Mouse (Mus musculus) left cerebral cortex, adult 8-10 months (tissue): ENCODE results near the gene Nkain1. TPM values are rescaled to one million over a fixed set of nuclear protein-coding genes. Genes with fewer than 3 reads are reported as not detected.
A peak's percentile ranks its signal among the peaks of the same experiment; 100 is the strongest.

Experiments
- DNase-seq, 2 experiments: peaks; one replicate each; pipeline ENCODE4 v3.0.0; 2022; ENCODE audit warnings: low spot score in 2 of 2
- total RNA-seq, 4 experiments: library from RNA; stranded (reverse); gene quantifications; 2 replicates each; pipeline ENCODE4 v1.2.4; 2022

Nkain1 gene
- total RNA-seq: 10 to 100 TPM; 37.8 to 40.9 (median 39.0) TPM

- DNase-seq: no peak
Observed at GRCm38 (mm10) chr4:130574048-130574413, at the start of gene Nkain1. TSS of gene Nkain1 (minus strand) at chr4:130574173.

- DNase-seq: no peak
Observed at GRCm38 (mm10) chr4:130578734-130579274, 4.8 kb upstream of the Nkain1 start.

- no peak for DNase-seq
Observed at GRCm38 (mm10) chr4:130577081-130577480, 3.1 kb upstream of the Nkain1 start.

GRCm38 (mm10) chr4:130576247-130576931 lies 2.4 kb upstream of the Nkain1 start:
- no peak for DNase-seq

- DNase-seq: no peak
Observed at GRCm38 (mm10) chr4:130575533-130575932, 1.6 kb upstream of the Nkain1 start.

GRCm38 (mm10) chr4:130574861-130575460 lies 988 bp upstream of the Nkain1 start:
- no peak for DNase-seq

GRCm38 (mm10) chr4:130573351-130574047 lies 474 bp downstream of the Nkain1 start:
- no peak for DNase-seq

GRCm38 (mm10) chr4:130573012-130573350 lies 992 bp downstream of the Nkain1 start:
- no peak for DNase-seq

- no peak for DNase-seq
Observed at GRCm38 (mm10) chr4:130572545-130572944, 1.4 kb downstream of the Nkain1 start.

- DNase-seq: no peak
Observed at GRCm38 (mm10) chr4:130570941-130571720, 2.8 kb downstream of the Nkain1 start.

GRCm38 (mm10) chr4:130568043-130568978 lies 5.7 kb downstream of the Nkain1 start:
- DNase-seq: peak in 1 of 2 experiments; percentile 54

GRCm38 (mm10) chr4:130563820-130564219 lies 10.2 kb downstream of the Nkain1 start:
- DNase-seq: no peak

GRCm38 (mm10) chr4:130563260-130563756 lies 10.7 kb downstream of the Nkain1 start:
- no peak for DNase-seq

GRCm38 (mm10) chr4:130560576-130561310 lies 13.2 kb downstream of the Nkain1 start:
- no peak for DNase-seq

GRCm38 (mm10) chr4:130559220-130559619 lies 14.8 kb downstream of the Nkain1 start:
- DNase-seq: no peak

- no peak for DNase-seq
Observed at GRCm38 (mm10) chr4:130557852-130558251, 16.1 kb downstream of the Nkain1 start.

GRCm38 (mm10) chr4:130556992-130557391 lies 17.0 kb downstream of the Nkain1 start:
- DNase-seq: no peak

- no peak for DNase-seq
Observed at GRCm38 (mm10) chr4:130556224-130556623, 17.7 kb downstream of the Nkain1 start.

- no peak for DNase-seq
Observed at GRCm38 (mm10) chr4:130553121-130553448, 20.9 kb downstream of the Nkain1 start.
